In genomic region chr1:174600041-174600440, GRCm38 (mm10) we compare ENCODE assay signal across 25 mouse cellular contexts.
A peak's percentile ranks its signal among the peaks of the same experiment; 100 is the strongest.
DNase-seq lines count a peak whose midpoint lies in the region; ATAC-seq and TF ChIP-seq lines count a peak whose summit lies in the region.
"Had no signal": no experiment of that assay in that cellular context is flagged by ENCODE, and none has a peak within 500 bp of the region (broad histone marks: within the 10 kb centered on the region; RNA-seq: fewer than 3 reads in every experiment).

No protein-coding gene starts in this region.

- H3K27me3 ChIP-seq in hindbrain, embryonic 11.5 days (ENCODE audit: control insufficient read depth, insufficient read depth, low read length): no peaks in the 10 kb centered on the region
- no peaks in the 10 kb centered on the region for H3K27me3 ChIP-seq in hindbrain, embryonic 10.5 days (ENCODE audit: insufficient read depth, poor library complexity, severe bottlenecking)
- no peaks in the 10 kb centered on the region for H3K27me3 ChIP-seq in liver, embryonic 12.5 days (replicated peaks)
- H3K27me3 ChIP-seq in liver, postnatal 0 days (ENCODE audit: insufficient read depth, low read length): no peaks in the 10 kb centered on the region
- H3K27me3 ChIP-seq: embryonic facial prominence, embryonic 12.5 days; embryonic facial prominence, embryonic 15.5 days; hindbrain, embryonic 13.5 days; intestine, embryonic 15.5 days; Patski had no signal

- no peaks in the 10 kb centered on the region for H3K36me3 ChIP-seq in hindbrain, embryonic 11.5 days (ENCODE audit: control insufficient read depth, insufficient read depth, low read length)
- H3K36me3 ChIP-seq in hindbrain, embryonic 10.5 days: peaks cover 18% of the 10 kb centered on the region
- no peaks in the 10 kb centered on the region for H3K36me3 ChIP-seq in liver, embryonic 12.5 days
- H3K36me3 ChIP-seq in liver, postnatal 0 days (replicated peaks; ENCODE audit: insufficient read depth, low read length): no peaks in the 10 kb centered on the region
- H3K36me3 ChIP-seq: embryonic facial prominence, embryonic 12.5 days; embryonic facial prominence, embryonic 15.5 days; intestine, embryonic 15.5 days had no signal

- H3K4me1 ChIP-seq in hindbrain, embryonic 11.5 days (replicated peaks; ENCODE audit: control insufficient read depth, insufficient read depth, low read length): no peaks in the 10 kb centered on the region
- H3K4me1 ChIP-seq in hindbrain, embryonic 10.5 days (replicated peaks): no peaks in the 10 kb centered on the region
- peaks cover 37% of the 10 kb centered on the region for H3K4me1 ChIP-seq in liver, embryonic 12.5 days
- H3K4me1 ChIP-seq in liver, postnatal 0 days (ENCODE audit: insufficient read depth): 0 out of 2 replicates have a peak, but pooled peaks cover 6% of the 10 kb centered on the region
- H3K4me1 ChIP-seq: embryonic facial prominence, embryonic 12.5 days; embryonic facial prominence, embryonic 15.5 days; intestine, embryonic 15.5 days had no signal

- TF ChIP-seq CTCF in liver, postnatal 0 days (IDR thresholded peaks at IDR 0.05; ENCODE audit: low read depth): no peak

- no peak for DNase-seq in hindbrain, embryonic 11.5 days (ENCODE audit: low spot score)
- DNase-seq in hindbrain, embryonic 10.5 days (ENCODE audit: low spot score): no peak
- no peak for DNase-seq in liver, postnatal 0 days
- DNase-seq in Muller cell, postnatal 12 days (ENCODE audit: inconsistent ontology term): peak; percentile 12
- DNase-seq in left cerebral cortex, adult 9 months (ENCODE audit: low spot score in 2 of 2): no peak
- DNase-seq: adrenal gland, adult 2 months; adrenal gland, postnatal 14 days; cerebellum, adult 11 months; cerebellum, adult 2 months; cerebellum, adult 9-11 months; cerebellum, postnatal 25 days; forebrain, postnatal 0 days; gastrocnemius, postnatal 10 days; gastrocnemius, postnatal 36 days; kidney, adult 11 months had no signal

- 96% methylated on average over 2 of the region's 2 CpGs for WGBS in hindbrain, embryonic 11.5 days
- 90% methylated on average over 2 of the region's 2 CpGs for WGBS in hindbrain, embryonic 10.5 days
- WGBS in liver, embryonic 12.5 days (ENCODE audit: insufficient replicate concordance): 81% methylated on average over 2 of the region's 2 CpGs
- WGBS in liver, postnatal 0 days (ENCODE audit: insufficient replicate concordance): 77% methylated on average over 2 of the region's 2 CpGs

- H3K4me2 ChIP-seq in hindbrain, embryonic 11.5 days (replicated peaks; ENCODE audit: low read depth, low read length): no peak overlapping the region
- 0 out of 2 replicates have a peak overlapping the region, but pooled peaks have one; percentile 10 for H3K4me2 ChIP-seq in liver, embryonic 12.5 days
- no peak overlapping the region for H3K4me2 ChIP-seq in liver, postnatal 0 days (ENCODE audit: low read depth, low read length)
- H3K4me2 ChIP-seq: embryonic facial prominence, embryonic 12.5 days; embryonic facial prominence, embryonic 15.5 days; heart, embryonic 11.5 days; hindbrain, embryonic 13.5 days; intestine, embryonic 15.5 days had no signal

- H3K27ac ChIP-seq in hindbrain, embryonic 11.5 days (ENCODE audit: low read depth, low read length): no peak overlapping the region
- H3K27ac ChIP-seq in hindbrain, embryonic 10.5 days: no peak overlapping the region
- H3K27ac ChIP-seq in liver, embryonic 12.5 days: no peak overlapping the region
- H3K27ac ChIP-seq in liver, postnatal 0 days (ENCODE audit: low read depth): no peak overlapping the region
- H3K27ac ChIP-seq: embryonic facial prominence, embryonic 12.5 days; embryonic facial prominence, embryonic 15.5 days; hindbrain, embryonic 13.5 days; intestine, embryonic 15.5 days had no signal

- no peak overlapping the region for H3K4me3 ChIP-seq in hindbrain, embryonic 11.5 days (ENCODE audit: low read depth, low read length)
- no peak overlapping the region for H3K4me3 ChIP-seq in hindbrain, embryonic 10.5 days
- H3K4me3 ChIP-seq in liver, embryonic 12.5 days: no peak overlapping the region
- H3K4me3 ChIP-seq in liver, postnatal 0 days (ENCODE audit: low read depth, low read length): no peak overlapping the region
- H3K4me3 ChIP-seq: embryonic facial prominence, embryonic 12.5 days; embryonic facial prominence, embryonic 15.5 days; hindbrain, embryonic 13.5 days; intestine, embryonic 15.5 days had no signal

- no peaks in the 10 kb centered on the region for H3K9me3 ChIP-seq in hindbrain, embryonic 11.5 days (ENCODE audit: control insufficient read depth, low read length)
- H3K9me3 ChIP-seq in hindbrain, embryonic 10.5 days: no peaks in the 10 kb centered on the region
- no peaks in the 10 kb centered on the region for H3K9me3 ChIP-seq in liver, embryonic 12.5 days (replicated peaks)
- H3K9me3 ChIP-seq in liver, postnatal 0 days (ENCODE audit: low read length): no peaks in the 10 kb centered on the region
- H3K9me3 ChIP-seq: embryonic facial prominence, embryonic 12.5 days; embryonic facial prominence, embryonic 15.5 days; hindbrain, embryonic 13.5 days; intestine, embryonic 15.5 days had no signal

- TF ChIP-seq EP300 in liver, postnatal 0 days (IDR thresholded peaks at IDR 0.05; ENCODE audit: low read depth): no peak

- no peak overlapping the region for H3K9ac ChIP-seq in hindbrain, embryonic 11.5 days (ENCODE audit: low read depth, low read length)
- H3K9ac ChIP-seq in liver, embryonic 12.5 days: no peak overlapping the region
- H3K9ac ChIP-seq in liver, postnatal 0 days (replicated peaks): no peak overlapping the region
- H3K9ac ChIP-seq: embryonic facial prominence, embryonic 12.5 days; embryonic facial prominence, embryonic 15.5 days; forebrain, postnatal 0 days; hindbrain, embryonic 13.5 days; intestine, embryonic 15.5 days had no signal

- 0 out of 2 replicates have a peak, but pooled peaks have one; percentile 9 for ATAC-seq in hindbrain, embryonic 11.5 days (ENCODE audit: low FRiP score)
- ATAC-seq in liver, embryonic 12.5 days: no peak
- no peak for ATAC-seq in liver, postnatal 0 days
- 0 out of 2 replicates have a peak, but pooled peaks have one; percentile 11 for ATAC-seq in megakaryocyte-erythroid progenitor cell, adult 5-6 weeks (replicated peaks; ENCODE audit: low FRiP score, low TSS enrichment, poor library complexity, severe bottlenecking)
- ATAC-seq: CD4-positive, CD25-positive, alpha-beta regulatory T cell, adult 4 months; forebrain, embryonic 14.5 days; forebrain, postnatal 0 days; intestine, embryonic 15.5 days; Patski had no signal

Comparison
In these comparisons a context has a peak if more than half of its experiments do, and no peak if none do; other contexts are left out.
1. ATAC-seq: peak in hindbrain, embryonic 11.5 days (single experiment) and megakaryocyte-erythroid progenitor cell, adult 5-6 weeks (single experiment); none in liver, embryonic 12.5 days (single experiment) and liver, postnatal 0 days (single experiment).